7 mouse cellular contexts compared by ENCODE assay signal in genomic region chr6:38144161-38144998, GRCm38 (mm10). TPM values are rescaled to one million over a fixed set of nuclear protein-coding genes. Genes with fewer than 3 reads are reported as not detected.
DNase-seq lines count a peak whose midpoint lies in the region; ATAC-seq and TF ChIP-seq lines count a peak whose summit lies in the region.

No protein-coding gene starts in this region.

- no peak for ATAC-seq in liver, embryonic 13.5 days (ENCODE audit: low read depth)
- no peak for ATAC-seq in midbrain, embryonic 16.5 days

- WGBS in liver, embryonic 13.5 days (ENCODE audit: insufficient replicate concordance), result 70% methylated on average over 9 of the region's 9 CpGs
- WGBS in midbrain, embryonic 16.5 days, result 78% methylated on average over 9 of the region's 9 CpGs

- H3K27me3 ChIP-seq in liver, embryonic 13.5 days, result no peaks in the 10 kb centered on the region
- H3K27me3 ChIP-seq in midbrain, embryonic 16.5 days (ENCODE audit: control insufficient read depth, insufficient read depth, low read depth, low read length), result no peaks in the 10 kb centered on the region

- H3K27ac ChIP-seq in liver, embryonic 13.5 days, result peak overlapping the region; percentile 48
- H3K27ac ChIP-seq in midbrain, embryonic 16.5 days (ENCODE audit: low read length), result no peak overlapping the region

- H3K4me3 ChIP-seq in liver, embryonic 13.5 days (replicated peaks), result no peak overlapping the region
- H3K4me3 ChIP-seq in midbrain, embryonic 16.5 days (ENCODE audit: low read depth, low read length), result no peak overlapping the region

- TF ChIP-seq CTCF in brain, embryonic 14.5 days (IDR thresholded peaks at IDR 0.05; ENCODE audit: borderline replicate concordance, extremely low read depth, insufficient read depth, insufficient read length), result no peak

- intact Hi-C loops in heart, postnatal 14 days (cut with DNase I), result no loop called here

- peak; percentile 98 for DNase-seq in NIH3T3 (ENCODE audit: low read depth)
- peak; percentile 32 for DNase-seq in brain, embryonic 14.5 days (ENCODE audit: low read depth)
- peak; percentile 70 to 80 for DNase-seq in heart, postnatal 14 days
- DNase-seq in liver, embryonic 13.5 days, result no peak
- peak; percentile 83 for DNase-seq in yolk sac, embryonic 10.5 days (ENCODE audit: low spot score)
- DNase-seq in thymus, postnatal 0 days (ENCODE audit: low spot score), result no peak

- H3K36me3 ChIP-seq in liver, embryonic 13.5 days, result no peaks in the 10 kb centered on the region
- H3K36me3 ChIP-seq in midbrain, embryonic 16.5 days (ENCODE audit: control insufficient read depth, insufficient read depth, low read length), result peaks cover 31% of the 10 kb centered on the region

- no peak overlapping the region for H3K4me2 ChIP-seq in liver, embryonic 13.5 days
- no peak overlapping the region for H3K4me2 ChIP-seq in midbrain, embryonic 16.5 days (ENCODE audit: low read length)

- no peak for TF ChIP-seq POLR2A in brain, embryonic 14.5 days (IDR thresholded peaks at IDR 0.05; ENCODE audit: borderline replicate concordance, extremely low read depth, insufficient read depth, insufficient read length, poor library complexity, severe bottlenecking)

- no peak overlapping the region for H3K9ac ChIP-seq in liver, embryonic 13.5 days
- H3K9ac ChIP-seq in midbrain, embryonic 16.5 days (ENCODE audit: low read depth, low read length), result no peak overlapping the region

- H3K9me3 ChIP-seq in liver, embryonic 13.5 days (replicated peaks), result no peaks in the 10 kb centered on the region
- no peaks in the 10 kb centered on the region for H3K9me3 ChIP-seq in midbrain, embryonic 16.5 days (replicated peaks; ENCODE audit: control insufficient read depth, low read length, poor library complexity, severe bottlenecking)

- H3K4me1 ChIP-seq in liver, embryonic 13.5 days (replicated peaks), result peaks cover 14% of the 10 kb centered on the region
- no peaks in the 10 kb centered on the region for H3K4me1 ChIP-seq in midbrain, embryonic 16.5 days (ENCODE audit: control insufficient read depth, insufficient read depth, low read length)

RNA-seq across cellular contexts. Expression of gene Atp6v0a4, which starts 20.0 kb away (rescaled TPM):
- polyA plus RNA-seq in brain, embryonic 14.5 days (2012; rRNA removed), result 0.44 and 0.48 TPM in 2 replicates
- total RNA-seq in heart, postnatal 14 days (2021), result 1 to 10 TPM; 2.8 to 3.5 TPM
- 0.12 and 0.16 TPM in 2 replicates for polyA plus RNA-seq in liver, embryonic 13.5 days (2015; fragmentation: Nextera tagmentation; extraction: Ambion mirVana)
- 0.19 and 0.36 TPM in 2 replicates for polyA plus RNA-seq in thymus, postnatal 0 days (2015; fragmentation: Nextera tagmentation; extraction: Ambion mirVana)
- 0.14 TPM in 1 of 2 replicates, not detected in the other for polyA plus RNA-seq in midbrain, embryonic 16.5 days (2015; fragmentation: Nextera tagmentation; extraction: Ambion mirVana)

RNA-seq across cellular contexts. Expression of gene Tmem213, which starts 35.3 kb away (rescaled TPM):
- 0.15 TPM in 1 of 2 replicates, not detected in the other for polyA plus RNA-seq in brain, embryonic 14.5 days (2012; rRNA removed)
- not detected for total RNA-seq in heart, postnatal 14 days (2021)
- not detected in 2 replicates for polyA plus RNA-seq in liver, embryonic 13.5 days (2015; fragmentation: Nextera tagmentation; extraction: Ambion mirVana)
- polyA plus RNA-seq in thymus, postnatal 0 days (2015; fragmentation: Nextera tagmentation; extraction: Ambion mirVana), result 0.31 and 0.42 TPM in 2 replicates
- not detected in 2 replicates for polyA plus RNA-seq in midbrain, embryonic 16.5 days (2015; fragmentation: Nextera tagmentation; extraction: Ambion mirVana)

Comparison
In these comparisons a context has a peak if more than half of its experiments do, and no peak if none do; other contexts are left out.
1. DNase-seq: peak in NIH3T3 (single experiment), brain, embryonic 14.5 days (single experiment), heart, postnatal 14 days (2 of 2) and yolk sac, embryonic 10.5 days (single experiment); none in liver, embryonic 13.5 days (single experiment) and thymus, postnatal 0 days (single experiment).